Mouse (Mus musculus): ENCODE results near the gene Stra6l.

Gene Stra6l

DNA sequence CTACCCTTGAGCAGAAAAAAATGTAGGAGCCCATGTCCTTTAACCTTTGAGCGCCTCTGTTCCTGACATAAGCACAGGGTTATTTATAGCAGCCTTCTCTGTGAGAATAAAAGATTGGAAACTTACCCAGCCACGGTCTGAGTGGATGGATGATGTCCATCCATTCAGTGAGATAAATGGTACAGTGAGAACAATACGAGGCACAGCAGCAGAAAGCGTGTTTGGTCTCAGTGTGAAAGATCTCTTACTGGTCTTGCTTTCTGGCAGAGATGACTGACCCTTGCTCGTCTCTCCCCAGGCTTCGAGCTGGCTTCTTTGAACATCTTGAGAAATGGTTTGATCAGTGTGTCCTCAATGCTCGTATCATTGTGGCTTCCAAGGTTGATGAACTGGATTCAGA lies 68.6 kb downstream of the Stra6l start:
- no peak for DNase-seq (ENCODE audit: low spot score in 2 of 2)

DNA sequence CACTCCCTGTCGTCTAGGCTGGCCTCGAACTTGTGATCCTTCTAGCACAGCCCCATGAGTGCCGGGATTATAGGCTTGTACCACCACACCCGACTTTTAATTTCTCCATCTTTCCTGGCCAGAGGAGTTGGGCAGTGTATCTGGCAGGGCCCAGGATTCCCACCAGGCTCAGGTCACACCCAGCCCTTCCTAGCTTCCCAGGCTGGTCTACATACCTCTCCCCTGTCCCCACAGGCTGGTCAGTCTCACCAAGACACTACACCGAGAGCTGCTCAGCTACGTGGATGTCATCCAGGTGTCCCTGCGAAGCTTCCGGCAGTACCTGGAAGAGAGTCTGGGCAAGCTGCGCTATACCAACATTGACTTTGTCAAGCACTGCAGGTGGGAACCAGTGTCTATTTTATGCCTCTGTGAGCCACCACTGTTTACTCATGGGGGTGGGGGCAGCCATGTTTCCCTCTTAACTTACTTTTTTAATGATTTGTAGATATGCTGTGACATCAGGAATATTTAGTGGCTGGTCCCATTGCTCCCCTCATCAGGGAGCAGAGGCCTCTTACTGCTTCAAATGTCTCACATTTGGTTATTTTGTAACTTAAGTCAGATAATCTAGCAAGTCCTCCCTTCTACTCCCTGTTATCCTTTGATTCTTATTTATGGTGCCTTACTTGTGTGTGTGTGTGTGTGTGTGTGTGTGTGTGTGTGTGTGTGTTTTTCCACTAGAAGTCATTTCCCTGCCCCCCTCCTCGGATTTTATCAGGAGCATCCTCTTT lies 73.4 kb downstream of the Stra6l start:
- no peak for DNase-seq (ENCODE audit: low spot score in 2 of 2)

DNA sequence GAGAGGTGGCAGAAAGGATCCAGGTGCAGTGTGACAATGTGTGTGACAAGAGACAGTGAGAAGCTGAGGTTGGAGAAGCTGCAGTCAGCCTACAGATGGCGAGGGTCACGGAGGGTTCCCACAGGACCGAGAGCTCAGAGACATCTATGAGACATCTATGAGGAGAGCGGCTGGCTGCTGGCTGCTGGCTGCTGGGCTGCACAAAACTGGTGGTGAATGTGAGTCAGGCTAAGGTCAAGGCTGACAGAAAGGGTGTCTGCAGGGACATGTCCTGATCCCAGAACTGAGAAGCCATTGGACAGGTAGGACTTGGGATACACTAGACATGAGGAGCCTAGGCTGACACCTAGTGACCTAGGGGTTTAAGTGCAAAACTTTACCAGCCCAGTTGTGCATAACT lies 75.5 kb downstream of the Stra6l start:
- DNase-seq (ENCODE audit: low spot score in 2 of 2): no peak

DNA sequence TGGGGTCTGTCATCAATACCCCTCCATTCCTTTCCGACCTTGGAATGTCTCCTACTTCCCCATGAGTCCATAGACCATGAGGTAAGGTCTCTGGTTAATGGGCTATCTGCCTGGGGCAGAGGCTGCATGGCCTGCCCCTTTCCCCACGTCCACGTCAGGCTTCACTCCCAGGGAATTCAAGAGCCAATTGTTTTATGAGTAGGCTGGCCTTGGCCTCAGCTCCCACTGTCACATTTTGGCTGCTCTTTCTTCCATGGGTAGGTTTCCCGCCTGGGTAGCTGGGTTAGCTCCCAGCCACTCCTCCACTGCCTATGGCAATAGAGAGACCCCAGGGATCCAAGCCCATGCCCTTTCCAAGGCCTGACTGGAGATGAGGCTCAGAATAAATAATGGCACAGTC lies 80.1 kb downstream of the Stra6l start:
- DNase-seq (ENCODE audit: low spot score in 2 of 2): no peak
